Mouse (Mus musculus) MEL (cell line): Measurements from ENCODE around the gene Gpr179.

Experiments
- CTCF ChIP-seq, 3 experiments: IDR thresholded peaks in 2 of 3; conservative IDR thresholded peaks in 1 of 3; 2 replicates each; pipeline ENCODE4 v1.5.1; 2011 to 2012; ENCODE audit warnings: low read length in 3 of 3, low read depth in 2 of 3, mild to moderate bottlenecking in 2 of 3, improper control_type of control experiment in 1 of 3, inconsistent platforms in 1 of 3, mixed read lengths in 1 of 3, moderate library complexity in 1 of 3; ENCODE audit not compliant: control insufficient read depth in 1 of 3, insufficient read depth in 1 of 3, poor library complexity in 1 of 3, severe bottlenecking in 1 of 3
- ELF1 ChIP-seq: IDR thresholded peaks from 2 replicates; pipeline ENCODE4 v1.6.1; 2014; ENCODE audit warnings: low read depth, mild to moderate bottlenecking, inconsistent platforms, low read length, improper control_type of control experiment, moderate library complexity
- ETS1 ChIP-seq: IDR thresholded peaks from 2 replicates; pipeline ENCODE4 v1.6.1; 2012; ENCODE audit warnings: low read depth, mild to moderate bottlenecking, inconsistent platforms, low read length, improper control_type of control experiment, moderate library complexity
- GATA1 ChIP-seq: IDR thresholded peaks from 2 replicates; pipeline ENCODE4 v1.6.1; 2011; ENCODE audit warnings: low read depth, low read length, improper control_type of control experiment
- MEF2A ChIP-seq: IDR thresholded peaks from 2 replicates; pipeline ENCODE4 v1.6.1; 2014; ENCODE audit warnings: low read depth, mild to moderate bottlenecking, inconsistent platforms, low read length, improper control_type of control experiment; ENCODE audit not compliant: poor library complexity, insufficient replicate concordance, severe bottlenecking; ENCODE audit errors: extremely low read depth
- MXI1 ChIP-seq: IDR thresholded peaks from 2 replicates; pipeline ENCODE4 v1.6.1; 2011; ENCODE audit warnings: mild to moderate bottlenecking, low read depth, low read length, improper control_type of control experiment
- NELFE ChIP-seq: IDR thresholded peaks from 2 replicates; pipeline ENCODE4 v1.6.1; 2011; ENCODE audit warnings: low read depth, low read length, improper control_type of control experiment
- POLR2A ChIP-seq, 2 experiments: IDR thresholded peaks; 2 replicates each; pipeline ENCODE4 v1.6.1; 2011 to 2012; ENCODE audit warnings: low read length in 2 of 2, mild to moderate bottlenecking in 2 of 2, control low read depth in 1 of 2, improper control_type of control experiment in 1 of 2, low read depth in 1 of 2, moderate library complexity in 1 of 2; ENCODE audit not compliant: control insufficient read depth in 1 of 2, insufficient read depth in 1 of 2, poor library complexity in 1 of 2
- TCF12 ChIP-seq: IDR thresholded peaks from 2 replicates; pipeline ENCODE4 v1.6.1; 2014; ENCODE audit warnings: low read depth, mild to moderate bottlenecking, inconsistent platforms, low read length, improper control_type of control experiment, moderate library complexity
- ZMIZ1 ChIP-seq: IDR thresholded peaks from 2 replicates; pipeline ENCODE4 v1.6.1; 2012; ENCODE audit warnings: low read depth, mild to moderate bottlenecking, inconsistent platforms, low read length, improper control_type of control experiment, moderate library complexity

DNA sequence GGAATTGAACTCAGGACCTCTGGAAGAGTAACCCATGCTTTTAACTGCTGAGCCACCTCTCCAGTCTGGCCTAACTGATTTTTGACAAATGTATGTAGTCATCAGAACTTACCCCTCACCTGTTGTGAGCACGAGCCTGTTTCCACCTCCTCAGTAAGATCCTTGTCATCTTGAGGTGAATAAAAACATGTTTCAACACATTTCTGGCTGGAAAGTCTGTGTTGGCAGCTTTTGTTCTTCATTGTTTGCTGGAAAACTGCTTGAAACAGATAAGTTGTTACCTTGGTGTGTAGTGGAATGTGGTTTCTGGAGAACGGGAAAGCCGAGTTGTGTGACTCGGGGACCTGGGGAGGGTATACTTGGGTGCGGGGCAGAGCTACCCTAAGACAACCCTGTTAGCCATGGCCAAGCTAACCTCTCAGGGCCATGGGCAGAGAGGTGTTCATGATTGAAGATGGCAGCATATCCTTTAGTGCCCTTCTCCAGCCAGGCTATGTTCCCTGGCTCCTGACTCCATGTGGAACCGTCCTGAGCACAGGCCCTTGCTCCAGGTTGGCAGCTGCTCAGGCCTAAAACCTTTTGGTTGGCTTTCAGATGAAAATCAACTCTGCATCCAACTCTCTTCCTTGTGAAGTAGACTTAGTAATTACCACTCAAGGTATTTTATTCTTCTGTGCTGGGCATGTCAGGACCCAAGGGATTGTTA is 20.4 kb upstream of the Gpr179 start:
- TF ChIP-seq ETS1 = no peak
- no peak for TF ChIP-seq POLR2A (IDR thresholded peaks at IDR 0.05; ENCODE audit: control insufficient read depth in 1 of 2, insufficient read depth in 1 of 2, low read depth in 1 of 2, low read length in 2 of 2, poor library complexity in 1 of 2)
- no peak for TF ChIP-seq NELFE
- TF ChIP-seq CTCF (IDR thresholded peaks at IDR 0.05 in 2 of 3, conservative IDR thresholded peaks at IDR 0.05 in 1 of 3; ENCODE audit: control insufficient read depth in 1 of 3, insufficient read depth in 1 of 3, low read depth in 2 of 3, low read length in 3 of 3, poor library complexity in 1 of 3, severe bottlenecking in 1 of 3) = no peak
- no peak for TF ChIP-seq TCF12
- no peak for TF ChIP-seq GATA1
- TF ChIP-seq MEF2A = no peak
- no peak for TF ChIP-seq MXI1
- no peak for TF ChIP-seq ZMIZ1
- TF ChIP-seq ELF1 = no peak
